Mouse (Mus musculus): ENCODE measurements around the gene Gm3417. TPM values are rescaled to one million over a fixed set of nuclear protein-coding genes. Genes with fewer than 3 reads are reported as not detected.
"Not testable (repeated sequence)": the region's sequence is repeated elsewhere in the genome, so short reads cannot be mapped to it uniquely, and the experiment has no call there.

The Gm3417 gene
- not detected in 2 replicates for polyA plus RNA-seq (2015; fragmentation: Nextera tagmentation; extraction: Ambion mirVana)

DNA sequence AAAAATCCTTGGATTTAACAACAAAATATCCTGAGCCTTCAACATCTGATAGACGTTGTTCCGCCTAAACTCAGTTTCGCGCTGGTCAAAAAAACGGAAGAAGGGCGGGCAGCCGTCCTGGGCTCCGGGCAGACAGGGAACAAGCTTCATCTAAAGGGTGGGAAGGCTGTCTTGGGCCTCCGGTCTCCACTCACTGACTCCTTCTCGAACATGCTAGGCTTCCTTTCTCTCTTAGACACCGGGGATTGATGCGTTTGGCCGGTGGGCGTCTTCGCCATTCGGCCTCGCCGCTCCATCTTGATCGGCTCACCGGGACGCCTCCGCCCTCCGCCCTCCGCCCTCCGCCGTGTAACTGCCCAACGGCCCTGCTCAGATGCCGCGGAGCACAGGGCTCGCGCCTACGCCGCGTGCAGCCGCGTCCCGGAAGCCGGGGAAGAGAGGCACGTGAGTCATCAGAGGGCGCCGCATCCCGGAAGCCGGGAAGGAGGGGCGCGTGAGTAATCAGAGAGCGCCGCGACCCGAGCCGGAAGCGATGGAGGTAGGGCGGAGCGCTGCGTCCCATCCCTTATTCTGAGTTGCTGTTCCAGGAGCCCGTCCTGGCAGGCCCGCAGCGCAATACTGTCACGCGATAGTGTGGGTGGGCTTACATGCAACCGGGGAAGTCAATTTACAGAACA, at the start of gene Gm3417, which contains the start of gene 9030025P20Rik:
Gene Gm3417 (minus strand): TSS at position 429 of the 677 bp plus-strand sequence.
Gene 9030025P20Rik (plus strand): TSS at position 107 of the 677 bp plus-strand sequence.
- WGBS = no CpG with 5 or more reads among the region's 60 CpGs
- not testable (repeated sequence) for H3K9ac ChIP-seq, H3K4me3 ChIP-seq, H3K27ac ChIP-seq, H3K27me3 ChIP-seq, H3K4me1 ChIP-seq, H3K36me3 ChIP-seq, H3K9me3 ChIP-seq
- peak within 1 kb of the TSS; percentile 31; the same call in 1 of the 2 replicates for H3K4me2 ChIP-seq
- peak; percentile 97 for ATAC-seq (ENCODE audit: borderline replicate concordance, extremely low read depth, low FRiP score, low TSS enrichment)

DNA sequence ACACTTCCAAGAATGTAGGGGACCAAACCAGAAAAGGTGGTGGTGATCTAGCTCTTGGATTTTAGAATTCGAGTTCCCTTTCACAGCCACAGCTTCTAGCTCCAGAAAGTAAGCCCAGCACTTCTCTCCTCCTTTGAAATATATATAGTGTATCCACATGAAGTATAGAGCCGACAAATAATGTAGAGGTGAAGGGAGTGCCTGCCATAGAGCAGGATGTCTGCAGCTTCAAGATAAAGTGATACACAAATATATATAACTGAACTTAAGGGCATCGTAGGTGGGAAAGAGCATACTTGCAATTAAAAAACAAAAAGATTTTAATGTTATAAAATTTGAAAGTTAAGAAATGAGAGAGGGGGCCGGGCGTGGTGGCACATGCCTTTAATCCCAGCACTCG, 46.9 kb upstream of the Gm3417 start:
- not testable (repeated sequence) for H3K27ac ChIP-seq; H3K9me3 ChIP-seq; H3K4me2 ChIP-seq; H3K4me3 ChIP-seq; ATAC-seq (ENCODE audit: borderline replicate concordance, extremely low read depth, low FRiP score, low TSS enrichment); H3K4me1 ChIP-seq; H3K9ac ChIP-seq; H3K27me3 ChIP-seq; H3K36me3 ChIP-seq
- no CpG with 5 or more reads among the region's 6 CpGs for WGBS

DNA sequence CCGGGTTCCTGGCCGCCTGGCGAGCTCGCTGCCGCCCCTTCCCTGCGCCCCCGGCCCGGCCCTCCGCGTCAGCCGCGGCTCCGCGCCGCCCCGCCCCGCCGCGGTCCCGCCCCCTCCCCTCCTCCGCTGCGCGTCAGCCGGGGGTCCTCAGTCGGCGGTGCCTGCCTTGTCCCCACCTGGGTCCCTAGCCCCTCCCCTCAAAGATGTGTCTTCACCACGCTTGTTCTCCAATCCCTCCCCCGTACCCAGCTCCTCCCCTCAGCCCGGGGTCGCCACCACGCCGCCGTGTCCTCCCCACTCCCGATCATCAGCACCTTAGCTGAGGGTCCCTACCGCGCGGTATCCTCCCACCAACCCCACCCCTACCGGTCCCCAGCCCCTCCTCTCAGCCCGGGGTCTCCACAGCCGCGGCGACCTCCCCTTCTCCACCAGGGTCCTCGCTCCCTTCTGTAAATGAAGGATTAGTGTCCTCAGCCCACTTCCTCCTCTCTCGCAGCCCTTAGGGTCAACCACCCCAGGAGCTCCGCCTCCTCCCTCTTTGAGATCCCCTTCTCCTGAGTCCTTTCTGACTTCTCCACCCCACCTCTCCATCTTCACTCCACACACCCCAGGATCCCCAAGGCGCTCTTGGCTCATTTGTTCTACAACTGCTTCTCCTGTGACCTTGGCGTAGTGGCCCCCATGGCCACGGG, 46.1 kb upstream of the Gm3417 start:
- not testable (repeated sequence) for H3K36me3 ChIP-seq, H3K4me1 ChIP-seq, H3K4me2 ChIP-seq, H3K4me3 ChIP-seq, H3K9ac ChIP-seq, H3K27me3 ChIP-seq, H3K9me3 ChIP-seq, H3K27ac ChIP-seq
- ATAC-seq (ENCODE audit: borderline replicate concordance, extremely low read depth, low FRiP score, low TSS enrichment) = peak; percentile 88
- WGBS = no CpG with 5 or more reads among the region's 48 CpGs

DNA sequence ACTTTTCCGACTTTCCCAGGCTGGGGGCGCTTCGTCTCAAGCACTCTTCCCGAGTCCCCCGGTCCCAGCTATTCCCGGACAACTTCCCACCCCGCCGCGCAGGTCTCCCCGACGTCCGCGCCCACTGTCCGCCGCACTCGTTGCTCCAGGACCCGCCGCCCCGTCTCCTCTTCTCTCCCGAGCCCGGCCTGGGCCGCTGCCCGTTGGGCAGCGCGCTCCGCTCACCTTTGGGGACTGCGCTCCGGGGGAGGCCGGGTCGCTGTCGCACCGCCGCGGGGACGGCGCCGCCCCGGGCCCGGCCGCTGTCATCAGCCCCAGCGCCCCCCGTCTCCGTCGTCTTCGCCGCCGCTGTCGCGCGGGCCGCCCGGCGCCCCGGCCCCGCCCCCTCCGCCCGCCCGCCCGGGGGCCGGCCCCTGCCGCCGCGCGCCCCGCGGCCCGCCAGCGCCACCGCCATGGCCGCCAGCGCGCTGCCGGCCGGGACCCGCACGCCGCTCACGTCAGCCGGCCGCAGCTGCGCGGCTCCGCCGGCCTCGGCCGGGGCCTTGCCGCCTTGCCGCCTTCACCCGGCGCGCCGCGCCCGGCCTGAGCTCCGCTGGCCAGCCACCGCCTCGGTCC, 45.4 kb upstream of the Gm3417 start:
- WGBS = no CpG with 5 or more reads among the region's 97 CpGs

DNA sequence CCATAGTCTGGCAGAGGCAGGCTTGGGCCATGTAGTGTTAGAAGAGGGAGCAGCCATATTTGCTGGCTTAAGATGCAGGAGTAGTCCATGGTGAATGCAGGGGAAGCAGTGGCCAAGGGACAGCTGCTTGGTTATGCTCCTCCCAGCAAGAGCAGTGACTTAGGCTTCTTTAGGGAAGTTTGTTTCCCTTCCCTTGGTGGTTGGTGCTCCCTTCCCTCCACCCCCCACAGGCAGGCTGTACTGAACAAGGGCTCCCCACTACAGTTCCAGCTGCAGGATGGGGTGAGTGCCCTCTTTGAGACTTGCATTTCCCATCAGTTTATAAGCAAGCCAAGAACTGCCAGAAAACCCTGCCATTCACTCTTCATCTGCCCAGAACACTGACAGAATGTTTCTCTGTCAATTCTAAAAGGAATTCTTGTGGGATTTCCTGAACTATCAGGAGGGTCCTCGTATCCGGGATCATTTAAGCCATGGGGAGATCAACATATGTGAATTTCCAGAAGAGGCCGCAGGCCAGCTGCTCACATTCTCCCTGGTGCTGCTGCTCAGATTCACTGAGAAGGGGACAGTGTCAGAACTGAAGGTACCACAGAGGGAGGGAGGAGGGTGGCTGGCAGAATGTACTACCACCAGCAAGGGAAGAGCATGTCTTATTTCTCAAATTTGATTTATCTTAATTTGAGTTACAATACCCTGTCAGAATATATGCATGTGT, 43.1 kb upstream of the Gm3417 start:
- ATAC-seq (ENCODE audit: borderline replicate concordance, extremely low read depth, low FRiP score, low TSS enrichment); H3K27me3 ChIP-seq; H3K36me3 ChIP-seq; H3K4me1 ChIP-seq; H3K4me3 ChIP-seq; H3K9ac ChIP-seq; H3K9me3 ChIP-seq: not testable (repeated sequence)
- 89% methylated on average over 3 of the region's 3 CpGs for WGBS
- Histone ChIP-seq H3K4me2 (0 out of 2 replicates have a peak overlapping the region, but pooled peaks have one; percentile 20), H3K27ac (0 out of 2 replicates have a peak overlapping the region, but pooled peaks have one; percentile 24)

More for the DNA sequence above, 45.4 kb upstream of the Gm3417 start:
- H3K36me3 ChIP-seq, H3K4me2 ChIP-seq, H3K27ac ChIP-seq, H3K9me3 ChIP-seq, H3K4me3 ChIP-seq, H3K27me3 ChIP-seq, H3K4me1 ChIP-seq, H3K9ac ChIP-seq: not testable (repeated sequence)
- peak; percentile 80 for ATAC-seq (ENCODE audit: borderline replicate concordance, extremely low read depth, low FRiP score, low TSS enrichment)

DNA sequence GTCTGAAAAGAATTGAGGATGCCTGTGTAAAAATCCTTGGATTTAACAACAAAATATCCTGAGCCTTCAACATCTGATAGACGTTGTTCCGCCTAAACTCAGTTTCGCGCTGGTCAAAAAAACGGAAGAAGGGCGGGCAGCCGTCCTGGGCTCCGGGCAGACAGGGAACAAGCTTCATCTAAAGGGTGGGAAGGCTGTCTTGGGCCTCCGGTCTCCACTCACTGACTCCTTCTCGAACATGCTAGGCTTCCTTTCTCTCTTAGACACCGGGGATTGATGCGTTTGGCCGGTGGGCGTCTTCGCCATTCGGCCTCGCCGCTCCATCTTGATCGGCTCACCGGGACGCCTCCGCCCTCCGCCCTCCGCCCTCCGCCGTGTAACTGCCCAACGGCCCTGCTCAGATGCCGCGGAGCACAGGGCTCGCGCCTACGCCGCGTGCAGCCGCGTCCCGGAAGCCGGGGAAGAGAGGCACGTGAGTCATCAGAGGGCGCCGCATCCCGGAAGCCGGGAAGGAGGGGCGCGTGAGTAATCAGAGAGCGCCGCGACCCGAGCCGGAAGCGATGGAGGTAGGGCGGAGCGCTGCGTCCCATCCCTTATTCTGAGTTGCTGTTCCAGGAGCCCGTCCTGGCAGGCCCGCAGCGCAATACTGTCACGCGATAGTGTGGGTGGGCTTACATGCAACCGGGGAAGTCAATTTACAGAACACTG, 31.3 kb upstream of the Gm3417 start, which contains the start of gene Gm3435:
Gene Gm3435 (plus strand): TSS at position 471 of the 708 bp plus-strand sequence.
- not testable (repeated sequence) for H3K4me2 ChIP-seq, H3K9me3 ChIP-seq, H3K36me3 ChIP-seq, H3K4me3 ChIP-seq, H3K27ac ChIP-seq, H3K9ac ChIP-seq, H3K4me1 ChIP-seq, H3K27me3 ChIP-seq
- peak; percentile 97 for ATAC-seq (ENCODE audit: borderline replicate concordance, extremely low read depth, low FRiP score, low TSS enrichment)
- no CpG with 5 or more reads among the region's 60 CpGs for WGBS

DNA sequence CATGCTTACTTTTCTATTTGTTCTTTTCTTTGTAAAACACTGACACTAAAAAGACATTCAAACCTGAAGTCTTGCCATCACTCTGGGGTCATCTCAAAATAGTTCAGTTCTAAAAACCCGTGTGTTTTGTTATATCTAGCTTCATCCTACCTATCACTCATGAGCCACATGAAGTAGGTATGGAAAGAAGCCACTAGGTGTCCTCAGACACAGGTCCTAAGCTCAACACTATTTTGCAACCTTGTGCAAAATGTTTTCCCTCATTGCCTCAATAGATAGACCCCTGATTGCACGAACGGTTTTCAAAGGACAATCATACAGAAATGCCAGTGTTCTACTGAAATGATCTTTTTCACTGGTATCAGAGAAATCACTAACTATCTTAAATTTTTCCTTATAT, 30.5 kb upstream of the Gm3417 start:
- H3K4me3 ChIP-seq; H3K4me1 ChIP-seq; H3K9me3 ChIP-seq; ATAC-seq (ENCODE audit: borderline replicate concordance, extremely low read depth, low FRiP score, low TSS enrichment); H3K9ac ChIP-seq; H3K4me2 ChIP-seq; H3K36me3 ChIP-seq; H3K27ac ChIP-seq; H3K27me3 ChIP-seq: not testable (repeated sequence)
- WGBS = no CpG with 5 or more reads among the region's 3 CpGs

DNA sequence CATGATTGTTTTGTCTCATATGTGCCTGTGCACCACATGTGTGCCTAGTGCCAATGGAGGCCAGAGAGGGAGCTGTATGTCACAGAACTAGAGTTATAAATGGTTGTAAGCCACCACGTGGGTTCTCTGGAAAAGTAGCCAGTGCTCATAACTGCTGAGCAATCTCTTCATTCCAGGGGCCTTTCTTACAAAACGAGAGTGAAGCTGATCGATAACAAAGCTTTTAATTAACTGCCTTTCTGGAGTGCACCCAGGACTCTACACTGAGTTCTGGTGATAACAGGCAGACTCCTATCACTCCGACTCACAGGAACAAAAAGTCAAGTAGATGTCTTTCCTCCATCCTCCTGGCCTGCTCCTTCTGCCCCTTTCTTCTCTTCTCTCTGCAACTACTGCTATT, 21.5 kb upstream of the Gm3417 start:
- ATAC-seq (ENCODE audit: borderline replicate concordance, extremely low read depth, low FRiP score, low TSS enrichment); H3K9me3 ChIP-seq; H3K4me3 ChIP-seq; H3K36me3 ChIP-seq; H3K4me1 ChIP-seq; H3K27ac ChIP-seq; H3K9ac ChIP-seq; H3K4me2 ChIP-seq; H3K27me3 ChIP-seq: not testable (repeated sequence)
- no CpG with 5 or more reads among the region's 4 CpGs for WGBS

DNA sequence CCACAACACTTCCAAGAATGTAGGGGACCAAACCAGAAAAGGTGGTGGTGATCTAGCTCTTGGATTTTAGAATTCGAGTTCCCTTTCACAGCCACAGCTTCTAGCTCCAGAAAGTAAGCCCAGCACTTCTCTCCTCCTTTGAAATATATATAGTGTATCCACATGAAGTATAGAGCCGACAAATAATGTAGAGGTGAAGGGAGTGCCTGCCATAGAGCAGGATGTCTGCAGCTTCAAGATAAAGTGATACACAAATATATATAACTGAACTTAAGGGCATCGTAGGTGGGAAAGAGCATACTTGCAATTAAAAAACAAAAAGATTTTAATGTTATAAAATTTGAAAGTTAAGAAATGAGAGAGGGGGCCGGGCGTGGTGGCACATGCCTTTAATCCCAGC, 15.6 kb upstream of the Gm3417 start:
- H3K4me2 ChIP-seq; H3K4me1 ChIP-seq; H3K9ac ChIP-seq; H3K4me3 ChIP-seq; H3K27me3 ChIP-seq; H3K9me3 ChIP-seq; H3K36me3 ChIP-seq; ATAC-seq (ENCODE audit: borderline replicate concordance, extremely low read depth, low FRiP score, low TSS enrichment); H3K27ac ChIP-seq: not testable (repeated sequence)
- WGBS = no CpG with 5 or more reads among the region's 5 CpGs

DNA sequence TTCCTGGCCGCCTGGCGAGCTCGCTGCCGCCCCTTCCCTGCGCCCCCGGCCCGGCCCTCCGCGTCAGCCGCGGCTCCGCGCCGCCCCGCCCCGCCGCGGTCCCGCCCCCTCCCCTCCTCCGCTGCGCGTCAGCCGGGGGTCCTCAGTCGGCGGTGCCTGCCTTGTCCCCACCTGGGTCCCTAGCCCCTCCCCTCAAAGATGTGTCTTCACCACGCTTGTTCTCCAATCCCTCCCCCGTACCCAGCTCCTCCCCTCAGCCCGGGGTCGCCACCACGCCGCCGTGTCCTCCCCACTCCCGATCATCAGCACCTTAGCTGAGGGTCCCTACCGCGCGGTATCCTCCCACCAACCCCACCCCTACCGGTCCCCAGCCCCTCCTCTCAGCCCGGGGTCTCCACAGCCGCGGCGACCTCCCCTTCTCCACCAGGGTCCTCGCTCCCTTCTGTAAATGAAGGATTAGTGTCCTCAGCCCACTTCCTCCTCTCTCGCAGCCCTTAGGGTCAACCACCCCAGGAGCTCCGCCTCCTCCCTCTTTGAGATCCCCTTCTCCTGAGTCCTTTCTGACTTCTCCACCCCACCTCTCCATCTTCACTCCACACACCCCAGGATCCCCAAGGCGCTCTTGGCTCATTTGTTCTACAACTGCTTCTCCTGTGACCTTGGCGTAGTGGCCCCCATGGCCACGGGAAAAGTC, 14.7 kb upstream of the Gm3417 start:
- ATAC-seq (ENCODE audit: borderline replicate concordance, extremely low read depth, low FRiP score, low TSS enrichment) = peak; percentile 89
- not testable (repeated sequence) for H3K36me3 ChIP-seq, H3K4me2 ChIP-seq, H3K9me3 ChIP-seq, H3K4me1 ChIP-seq, H3K27ac ChIP-seq, H3K27me3 ChIP-seq, H3K4me3 ChIP-seq, H3K9ac ChIP-seq
- WGBS = no CpG with 5 or more reads among the region's 47 CpGs

Data from lung, embryonic 15.5 days (tissue).